Mouse (Mus musculus): ENCODE results near the gene Pnkd.

DNA sequence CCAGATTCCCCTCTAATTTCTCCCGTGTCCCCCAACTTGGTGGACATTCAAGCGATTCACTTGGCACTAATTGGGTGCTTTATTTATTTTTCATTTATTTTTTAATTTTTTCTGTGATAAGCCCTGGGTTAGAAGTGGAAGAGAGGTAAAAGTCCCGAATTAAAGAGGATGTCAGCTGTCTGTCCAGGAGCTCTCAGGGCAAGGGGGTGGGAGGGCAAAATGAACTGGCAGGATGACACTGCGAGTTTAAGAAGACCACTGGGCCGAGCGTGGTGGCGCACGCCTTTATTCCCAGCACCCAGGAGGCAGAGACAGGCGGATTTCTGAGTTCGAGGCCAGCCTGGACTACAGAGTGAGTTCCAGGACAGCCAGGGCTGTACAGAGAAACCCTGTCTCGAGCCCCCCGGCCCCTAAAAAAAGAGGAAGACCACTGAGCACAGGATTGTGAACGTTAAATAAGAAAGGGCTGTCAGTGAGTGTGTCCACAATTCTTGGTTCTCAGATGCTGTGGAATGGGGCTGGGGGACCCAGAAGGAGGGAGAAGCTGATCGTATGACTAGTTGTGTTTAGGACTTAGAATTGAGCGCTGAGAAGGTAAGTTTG, 102.8 kb downstream of the Pnkd start:
- TF ChIP-seq CTCF (IDR thresholded peaks at IDR 0.05; ENCODE audit: low read depth, low read length) (no peak), GATA1 (IDR thresholded peaks at IDR 0.05; ENCODE audit: borderline replicate concordance, low read length) (no peak), TAL1 (conservative IDR thresholded peaks at IDR 0.05; ENCODE audit: low read depth, low read length) (no peak)

All from G1E (cell line).